Mouse (Mus musculus): ENCODE measurements around the gene Alpl. TPM values are rescaled to one million over a fixed set of nuclear protein-coding genes. Genes with fewer than 3 reads are reported as not detected.

Gene Alpl
- total RNA-seq, 2 experiments from 2014 or later: not detected

GRCm38 (mm10) chr4:137774013-137774412 is 22.2 kb downstream of the Alpl start:
- ATAC-seq (replicated peaks; ENCODE audit: low FRiP score, low TSS enrichment, poor library complexity, severe bottlenecking): no peak

GRCm38 (mm10) chr4:137773369-137773899 is 22.8 kb downstream of the Alpl start:
- no peak for ATAC-seq (replicated peaks; ENCODE audit: low FRiP score, low TSS enrichment, poor library complexity, severe bottlenecking)

DNA sequence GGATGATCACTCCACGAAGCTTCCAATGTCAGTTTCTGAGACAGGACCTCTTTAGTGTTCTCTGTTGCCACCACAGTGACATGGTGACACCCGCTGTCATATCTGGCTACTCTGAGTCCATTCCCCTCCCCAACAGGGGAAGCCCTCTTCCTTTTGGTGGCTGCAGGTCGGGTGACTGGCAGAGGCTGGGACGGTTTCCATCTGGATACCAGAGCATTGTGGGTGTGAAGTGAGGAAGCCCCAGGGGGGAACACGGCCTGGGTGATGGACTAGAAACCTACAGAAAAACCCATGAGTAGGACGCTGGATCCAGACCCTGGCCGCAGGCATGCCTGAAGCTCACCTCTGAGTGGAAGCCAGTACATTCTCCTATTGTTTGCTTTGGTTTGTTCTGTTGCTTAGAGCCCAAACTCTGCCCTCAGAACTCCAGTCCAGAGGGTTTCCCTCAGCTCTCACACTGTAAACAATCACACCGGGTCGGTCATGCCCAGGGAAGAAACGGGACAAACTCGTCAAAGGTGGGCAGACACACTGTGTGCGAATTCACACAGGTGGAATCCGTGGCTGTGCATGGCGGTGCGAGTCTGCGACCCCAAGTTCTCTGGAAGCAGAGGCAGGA is 23.6 kb downstream of the Alpl start:
- ATAC-seq (replicated peaks; ENCODE audit: low FRiP score, low TSS enrichment, poor library complexity, severe bottlenecking): no peak

- no peak for ATAC-seq (replicated peaks; ENCODE audit: low FRiP score, low TSS enrichment, poor library complexity, severe bottlenecking)
Measured at GRCm38 (mm10) chr4:137771749-137772148, 24.4 kb downstream of the Alpl start.

- ATAC-seq (replicated peaks; ENCODE audit: low FRiP score, low TSS enrichment, poor library complexity, severe bottlenecking): no peak
Measured at GRCm38 (mm10) chr4:137770901-137771612, 25.1 kb downstream of the Alpl start.

DNA sequence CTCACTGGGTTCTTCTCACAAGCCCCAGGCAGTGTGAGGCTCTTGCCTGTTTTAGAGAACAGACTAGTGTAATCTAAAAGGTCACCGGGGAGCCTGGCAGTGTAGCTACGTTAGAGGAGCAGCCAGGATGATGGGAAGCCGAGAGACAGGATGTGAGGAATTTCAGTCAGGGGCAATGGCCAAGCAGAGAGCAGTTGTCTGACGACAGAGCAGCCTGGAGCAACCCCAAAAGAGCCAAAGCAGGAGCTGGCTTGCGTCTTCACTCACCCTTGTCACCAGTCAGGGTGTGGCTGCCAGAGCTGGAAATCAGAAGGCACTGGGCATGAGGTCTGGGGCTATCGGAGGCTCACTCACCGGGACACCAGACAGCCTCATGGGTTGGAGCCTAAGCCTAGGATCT is 26.5 kb downstream of the Alpl start:
- ATAC-seq (replicated peaks; ENCODE audit: low FRiP score, low TSS enrichment, poor library complexity, severe bottlenecking): no peak

- ATAC-seq (replicated peaks; ENCODE audit: low FRiP score, low TSS enrichment, poor library complexity, severe bottlenecking): no peak
Measured at GRCm38 (mm10) chr4:137768831-137769230, 27.4 kb downstream of the Alpl start.

- no peak for ATAC-seq (replicated peaks; ENCODE audit: low FRiP score, low TSS enrichment, poor library complexity, severe bottlenecking)
Measured at GRCm38 (mm10) chr4:137768381-137768780, 27.8 kb downstream of the Alpl start.

DNA sequence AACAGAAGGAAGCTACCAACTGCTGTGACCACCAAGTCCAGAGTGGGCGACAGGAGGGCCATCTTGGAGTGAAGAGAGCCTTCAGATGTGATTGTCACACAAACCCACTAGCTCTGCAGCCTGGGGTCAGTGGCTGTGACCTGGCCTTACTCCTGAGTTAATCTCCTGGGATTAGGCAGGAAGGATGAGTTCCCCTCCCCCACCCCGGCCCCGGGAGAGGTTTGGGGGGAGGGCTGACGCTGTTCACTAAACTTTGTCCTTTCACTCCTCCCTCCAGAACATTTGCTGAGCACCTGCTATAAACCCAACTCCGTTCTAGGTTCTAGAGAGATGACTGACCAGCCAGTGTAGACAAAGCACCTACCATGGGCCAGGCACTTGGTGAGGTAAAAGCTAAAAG is 29.8 kb downstream of the Alpl start:
- ATAC-seq (replicated peaks; ENCODE audit: low FRiP score, low TSS enrichment, poor library complexity, severe bottlenecking): no peak

GRCm38 (mm10) chr4:137765554-137765971 is 30.6 kb downstream of the Alpl start:
- no peak for ATAC-seq (replicated peaks; ENCODE audit: low FRiP score, low TSS enrichment, poor library complexity, severe bottlenecking)

- no peak for ATAC-seq (replicated peaks; ENCODE audit: low FRiP score, low TSS enrichment, poor library complexity, severe bottlenecking)
Measured at GRCm38 (mm10) chr4:137764621-137765020, 31.6 kb downstream of the Alpl start.

- no peak for ATAC-seq (replicated peaks; ENCODE audit: low FRiP score, low TSS enrichment, poor library complexity, severe bottlenecking)
Measured at GRCm38 (mm10) chr4:137763920-137764495, 32.2 kb downstream of the Alpl start.

DNA sequence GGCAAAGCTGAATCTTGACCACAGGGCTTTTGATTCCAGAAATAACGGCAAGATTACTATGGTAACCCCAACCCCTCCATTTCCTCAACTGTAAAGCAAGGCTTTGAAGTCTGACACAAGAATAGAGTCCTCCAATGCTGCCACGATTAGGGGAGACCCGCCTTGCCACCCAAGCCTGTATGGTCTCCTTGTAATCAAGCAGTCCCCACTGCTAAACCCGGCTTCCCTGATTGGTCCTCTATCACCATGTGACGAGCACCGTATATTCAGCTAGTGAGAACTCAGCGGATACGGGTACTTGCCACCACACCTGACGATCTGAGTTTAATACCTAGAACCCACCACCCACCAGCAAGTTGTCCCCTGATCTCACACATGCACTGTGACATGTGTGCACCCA is 33.3 kb downstream of the Alpl start:
- no peak for ATAC-seq (replicated peaks; ENCODE audit: low FRiP score, low TSS enrichment, poor library complexity, severe bottlenecking)

DNA sequence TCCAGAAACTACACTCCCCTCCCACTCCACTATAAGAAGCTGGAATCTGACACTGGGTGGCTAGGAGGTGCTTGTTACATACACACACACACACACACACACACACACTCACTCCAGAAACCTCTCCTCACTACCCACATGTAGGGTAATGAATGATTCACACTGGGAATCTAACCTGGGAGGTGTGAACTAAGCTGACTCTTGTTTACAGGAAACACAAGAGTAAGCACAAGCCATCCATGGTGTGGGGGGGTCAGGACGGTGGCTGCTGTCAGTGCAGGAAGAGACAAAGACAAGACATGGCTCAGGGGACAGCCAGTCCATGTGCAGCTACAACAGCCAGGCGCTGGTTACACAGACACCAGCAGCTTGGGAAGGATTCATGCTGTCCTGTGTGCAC is 41.7 kb downstream of the Alpl start:
- no peak for ATAC-seq (replicated peaks; ENCODE audit: low FRiP score, low TSS enrichment, poor library complexity, severe bottlenecking)

DNA sequence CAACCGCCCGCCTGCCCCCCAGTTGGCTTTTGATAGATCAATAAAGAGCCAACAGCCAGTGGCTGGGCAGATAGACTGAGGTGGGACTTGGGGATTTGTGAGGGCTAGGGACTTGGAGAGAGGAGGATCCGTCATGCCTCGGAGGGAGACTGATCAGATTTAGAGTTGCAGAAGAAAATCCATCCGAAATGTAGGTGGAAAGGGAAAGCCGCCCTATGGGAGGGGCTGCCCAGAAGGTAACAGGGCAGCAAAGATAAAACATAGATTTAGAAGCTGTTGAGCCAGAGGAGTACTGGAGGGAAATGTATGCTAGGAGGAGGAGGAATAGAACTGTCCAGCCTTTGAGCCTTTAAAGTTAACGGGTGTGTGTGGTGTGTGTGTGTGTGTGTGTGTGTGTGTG is 43.0 kb downstream of the Alpl start:
- ATAC-seq (replicated peaks; ENCODE audit: low FRiP score, low TSS enrichment, poor library complexity, severe bottlenecking): no peak

- ATAC-seq (replicated peaks; ENCODE audit: low FRiP score, low TSS enrichment, poor library complexity, severe bottlenecking): no peak
Measured at GRCm38 (mm10) chr4:137752471-137752870, 43.7 kb downstream of the Alpl start.

GRCm38 (mm10) chr4:137751717-137752116 is 44.5 kb downstream of the Alpl start:
- no peak for ATAC-seq (replicated peaks; ENCODE audit: low FRiP score, low TSS enrichment, poor library complexity, severe bottlenecking)

GRCm38 (mm10) chr4:137751310-137751709 is 44.9 kb downstream of the Alpl start:
- ATAC-seq (replicated peaks; ENCODE audit: low FRiP score, low TSS enrichment, poor library complexity, severe bottlenecking): peak; percentile 68

GRCm38 (mm10) chr4:137750121-137750520 is 46.1 kb downstream of the Alpl start:
- no peak for ATAC-seq (replicated peaks; ENCODE audit: low FRiP score, low TSS enrichment, poor library complexity, severe bottlenecking)

DNA sequence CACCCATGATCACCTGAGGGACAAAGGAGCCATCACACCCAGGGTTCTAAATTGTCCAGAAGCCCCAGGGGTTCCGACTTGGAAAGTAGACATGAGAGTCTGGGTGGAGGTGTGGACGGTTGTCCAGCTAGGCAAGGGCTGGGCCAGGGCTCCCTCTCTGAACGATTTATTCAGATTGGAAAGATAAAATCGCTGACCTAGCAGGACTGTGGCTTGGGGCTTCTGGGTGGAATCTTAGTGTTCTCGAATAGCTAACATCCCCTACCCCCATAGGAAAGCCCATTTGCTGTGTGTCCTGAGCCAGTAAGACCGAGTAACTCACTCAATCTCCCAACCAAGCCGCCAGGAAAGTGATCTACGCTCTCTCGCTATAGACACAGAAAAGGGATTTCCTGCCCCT is 46.5 kb downstream of the Alpl start:
- ATAC-seq (replicated peaks; ENCODE audit: low FRiP score, low TSS enrichment, poor library complexity, severe bottlenecking): no peak

GRCm38 (mm10) chr4:137748726-137749125 is 47.5 kb downstream of the Alpl start:
- no peak for ATAC-seq (replicated peaks; ENCODE audit: low FRiP score, low TSS enrichment, poor library complexity, severe bottlenecking)

Data from megakaryocyte-erythroid progenitor cell, adult 5-6 weeks (primary cell).